Mouse (Mus musculus) monocyte, adult 2 months (primary cell): Measurements from ENCODE around the gene Lyrm7.
A peak's percentile ranks its signal among the peaks of the same experiment; 100 is the strongest.

Source experiments
- DNase-seq, 2 experiments: peaks; one replicate each; pipeline ENCODE4 v3.0.0; 2022; ENCODE audit warnings: low spot score in 2 of 2, low read depth in 1 of 2

Gene Lyrm7

DNA sequence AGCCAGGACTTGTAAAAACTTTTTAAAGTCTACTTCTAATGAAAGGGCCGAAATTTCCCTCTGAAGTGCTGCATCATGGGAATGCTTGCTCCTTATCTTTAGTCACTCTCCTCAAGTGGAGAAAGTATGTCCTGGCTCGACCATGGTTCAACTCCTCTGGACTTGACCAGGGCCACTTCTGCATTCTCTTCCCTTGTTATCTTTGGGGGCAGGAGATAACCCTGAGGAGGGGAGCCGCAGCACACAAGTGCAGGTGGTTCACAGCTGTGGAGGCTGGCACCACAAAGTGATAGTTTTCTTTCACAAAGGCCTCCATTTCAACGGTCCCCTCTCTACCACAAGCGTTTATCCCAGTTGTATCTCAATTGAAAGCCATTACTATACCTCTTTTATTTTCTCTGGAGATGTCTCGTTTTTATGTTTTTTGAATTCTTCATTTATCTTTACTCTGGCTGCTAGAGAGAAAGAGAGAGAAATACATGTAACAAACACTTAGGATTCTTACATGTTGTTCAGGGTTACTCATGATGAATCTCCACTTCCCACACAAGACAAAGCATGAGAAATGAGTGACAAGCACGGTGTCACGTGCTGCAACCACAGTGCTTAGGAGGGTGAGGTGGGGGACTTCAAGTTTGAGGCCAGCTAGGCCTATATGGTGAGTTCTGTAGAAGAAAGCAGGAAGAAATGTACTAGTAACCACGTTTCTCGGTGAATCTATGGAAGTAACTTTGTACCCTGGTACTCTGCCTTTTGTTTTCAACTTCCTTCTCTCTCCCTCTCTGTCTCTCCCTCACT lies 10.6 kb downstream of the Lyrm7 start:
- DNase-seq, result no peak

DNA sequence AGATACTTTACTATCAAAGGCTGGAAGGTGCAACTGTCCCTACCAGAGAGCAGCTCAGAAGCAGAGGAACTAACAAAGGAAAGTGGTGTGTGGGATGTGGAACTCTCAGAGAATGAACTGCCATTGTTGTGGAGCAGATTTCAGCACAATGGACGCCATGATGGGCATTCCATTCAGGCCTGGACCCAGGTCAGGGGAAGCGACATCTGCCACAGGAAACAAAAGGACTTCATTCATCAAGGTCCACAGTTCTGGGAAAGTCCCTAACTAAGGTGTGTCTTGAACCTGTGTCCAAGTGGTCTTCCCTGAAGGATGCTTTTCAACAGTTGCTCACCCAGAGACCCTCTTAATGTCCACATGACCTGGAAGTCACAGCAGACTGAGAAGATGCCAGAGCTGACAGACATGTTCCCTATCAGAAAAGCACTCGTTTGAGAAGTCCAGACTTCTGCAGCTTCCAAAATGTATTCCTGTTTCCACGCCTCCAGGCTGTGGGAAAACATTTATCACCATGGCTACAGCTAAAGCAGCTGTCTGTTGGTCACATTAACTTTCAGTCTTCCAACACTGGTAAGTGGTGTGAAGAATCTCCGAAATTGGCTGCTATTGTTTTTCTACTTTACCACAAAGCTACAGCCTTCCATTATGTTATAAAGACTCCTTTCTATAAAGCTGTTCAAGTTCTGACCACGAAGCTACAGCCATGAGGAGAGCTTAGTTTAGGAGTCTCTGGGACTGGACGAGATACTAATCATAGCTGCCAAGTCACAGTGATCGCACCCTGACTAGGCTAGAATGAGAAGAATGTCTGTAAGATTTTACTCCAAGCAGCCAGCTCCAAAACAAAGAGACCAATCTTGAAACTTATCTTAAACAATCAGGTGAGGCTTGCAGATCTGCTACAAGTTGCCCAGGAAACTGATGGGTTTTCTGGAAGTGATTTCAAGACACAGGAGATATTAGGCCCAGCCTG lies 15.0 kb downstream of the Lyrm7 start:
- no peak for DNase-seq

DNA sequence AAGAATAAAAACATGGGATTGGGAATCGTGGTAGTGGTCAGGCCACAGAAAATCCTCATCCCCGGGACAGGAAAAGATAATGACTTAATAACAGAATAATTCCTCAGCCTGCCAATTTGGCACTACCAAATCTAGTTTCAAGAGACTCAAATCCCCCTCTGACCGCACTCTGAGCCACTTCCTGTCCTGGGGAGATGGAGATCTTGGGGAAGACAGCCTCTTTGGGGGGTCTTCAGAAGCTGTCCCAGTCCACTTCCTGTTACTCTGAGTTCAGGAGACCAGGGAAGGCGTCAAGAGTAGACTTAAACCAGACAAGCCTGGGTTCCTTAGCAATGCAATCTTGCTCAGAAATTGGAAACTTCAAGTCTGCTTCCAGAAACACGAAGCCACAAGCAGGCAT lies 15.8 kb downstream of the Lyrm7 start:
- no peak for DNase-seq

DNA sequence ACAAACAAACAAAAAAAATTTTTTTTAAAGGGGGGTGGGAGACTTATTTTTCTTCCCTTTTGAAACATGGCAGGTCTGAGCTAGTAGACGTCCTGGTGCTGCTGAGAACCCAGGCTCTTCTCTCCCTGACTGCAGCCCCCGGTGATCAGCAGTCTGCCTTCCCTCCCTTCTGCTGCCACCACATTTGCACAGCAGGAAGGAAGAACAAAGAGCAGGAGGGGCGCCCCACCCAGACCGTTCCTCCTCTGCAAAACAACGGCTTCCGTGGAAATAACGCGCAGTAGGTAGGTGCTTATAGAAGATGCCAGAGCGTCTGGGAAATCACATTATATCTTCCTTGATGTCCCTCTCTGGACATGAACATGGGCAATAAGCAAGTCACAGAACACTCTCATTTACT lies 16.3 kb downstream of the Lyrm7 start:
- DNase-seq, result no peak

DNA sequence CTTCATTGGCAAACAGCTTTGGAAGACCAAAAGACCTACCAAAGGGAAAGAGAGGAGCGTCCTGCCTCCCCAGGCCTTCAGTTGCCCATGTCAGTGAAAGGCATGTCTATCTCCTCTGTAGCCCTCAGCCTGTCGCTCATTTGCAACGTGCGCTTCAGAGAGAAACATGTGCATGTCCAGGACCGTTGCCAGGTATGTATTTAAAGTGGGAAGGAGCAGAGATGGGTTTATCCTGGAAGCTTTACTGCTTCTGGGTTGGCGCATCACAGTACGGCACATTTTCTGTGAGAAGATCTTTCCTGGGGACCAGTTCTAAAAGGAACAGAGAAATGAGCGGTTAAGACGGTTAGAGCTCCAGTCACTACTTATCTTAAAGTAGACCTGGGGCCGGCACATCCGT lies 19.8 kb downstream of the Lyrm7 start:
- DNase-seq, result no peak

DNA sequence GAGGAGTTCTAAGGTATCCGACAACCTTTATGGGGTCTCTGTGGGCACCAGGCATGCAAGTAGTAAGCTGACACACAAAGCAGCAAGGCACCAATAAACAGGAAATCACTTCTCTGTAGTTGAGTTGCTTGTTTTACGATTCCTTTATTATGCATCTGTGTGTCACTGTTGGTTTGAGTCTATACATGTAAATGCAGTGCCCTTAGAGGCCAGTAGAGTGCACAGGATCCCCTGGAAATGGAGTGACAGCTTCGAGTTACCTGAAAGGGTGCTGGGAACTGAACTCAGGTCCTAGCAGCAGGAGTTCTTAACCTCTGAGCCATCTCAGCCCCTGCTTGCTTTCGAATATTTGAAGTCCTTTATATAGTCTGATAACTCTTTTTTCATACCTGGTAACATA lies 21.0 kb downstream of the Lyrm7 start:
- DNase-seq, result no peak

DNA sequence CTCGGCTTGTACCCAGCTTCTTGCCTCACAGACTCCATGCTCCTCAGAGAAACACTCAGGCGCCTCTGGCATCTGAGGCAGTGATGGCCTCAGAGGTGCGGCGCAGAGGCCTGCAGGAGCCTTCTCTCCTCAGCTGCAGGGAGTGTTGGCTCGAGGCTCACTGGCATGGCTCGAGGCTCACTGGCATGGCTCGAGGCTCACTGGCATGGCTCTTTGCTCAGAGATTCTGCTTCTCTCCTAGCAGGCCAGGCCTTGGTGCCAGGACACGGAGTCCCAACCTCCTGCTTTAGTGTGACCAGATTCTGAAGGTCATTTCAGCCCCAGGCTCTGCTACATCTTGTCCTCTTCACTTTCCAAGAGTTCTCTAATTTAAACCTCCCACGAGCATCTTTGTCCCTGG lies 24.6 kb downstream of the Lyrm7 start:
- DNase-seq, result no peak

DNA sequence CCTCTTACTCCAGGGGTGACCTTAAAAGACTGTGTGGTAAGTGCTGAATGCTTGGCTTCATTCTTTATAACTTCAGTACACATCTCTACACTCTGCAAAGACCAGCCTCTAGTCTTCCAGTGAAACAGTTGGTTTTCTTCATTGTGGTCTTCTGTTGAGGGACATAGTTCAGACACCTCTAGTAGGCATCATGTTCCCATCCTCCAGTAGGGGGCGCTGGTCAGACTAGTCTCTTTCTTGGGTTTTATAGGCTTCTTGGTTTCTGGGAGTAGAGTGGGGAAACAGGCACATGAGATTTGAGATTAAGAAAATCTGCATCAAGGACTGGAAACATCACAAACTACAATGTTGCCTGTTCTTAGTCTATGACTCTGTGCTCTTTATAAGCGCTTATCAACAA lies 26.1 kb downstream of the Lyrm7 start:
- DNase-seq, result no peak

DNA sequence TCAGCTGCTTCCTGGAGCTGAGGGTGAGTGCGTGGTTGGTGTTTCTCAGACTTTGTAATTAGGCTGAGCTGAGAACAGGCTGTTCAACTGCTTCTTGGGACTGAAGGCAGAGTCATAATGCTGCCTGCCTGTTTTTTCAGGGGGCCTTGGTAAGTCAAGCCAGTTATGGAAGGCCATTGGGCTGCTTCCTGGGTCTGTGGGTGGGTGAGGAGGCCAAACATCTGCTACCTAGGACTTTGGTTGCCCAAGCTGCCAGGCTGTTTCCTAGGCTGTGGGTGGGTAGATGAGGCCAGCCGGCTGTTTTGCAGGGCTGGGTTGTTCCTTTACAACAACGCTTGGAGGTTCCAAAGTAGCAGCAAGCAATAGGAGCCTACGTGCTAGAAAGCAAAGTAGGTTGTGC lies 26.9 kb downstream of the Lyrm7 start:
- no peak for DNase-seq

DNA sequence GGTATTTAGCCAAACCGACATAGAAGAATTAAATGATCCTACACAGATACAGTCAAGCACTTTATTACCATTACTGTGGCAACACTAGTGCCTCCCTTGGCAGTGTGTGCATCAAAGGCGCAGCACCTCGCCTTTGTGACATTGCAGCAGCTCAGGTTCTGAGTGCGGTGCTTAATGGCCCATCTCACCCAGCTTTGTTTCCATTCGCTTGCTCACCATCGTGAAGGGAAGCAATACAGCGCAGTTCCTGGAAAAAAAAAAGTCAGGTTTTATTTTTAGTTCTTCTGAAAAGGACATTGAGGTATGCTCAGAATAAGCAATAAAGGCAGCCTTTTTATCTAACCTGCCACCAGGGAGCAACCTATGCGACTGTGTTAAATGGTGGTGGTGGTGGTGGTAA lies 33.9 kb downstream of the Lyrm7 start:
- DNase-seq, result no peak

DNA sequence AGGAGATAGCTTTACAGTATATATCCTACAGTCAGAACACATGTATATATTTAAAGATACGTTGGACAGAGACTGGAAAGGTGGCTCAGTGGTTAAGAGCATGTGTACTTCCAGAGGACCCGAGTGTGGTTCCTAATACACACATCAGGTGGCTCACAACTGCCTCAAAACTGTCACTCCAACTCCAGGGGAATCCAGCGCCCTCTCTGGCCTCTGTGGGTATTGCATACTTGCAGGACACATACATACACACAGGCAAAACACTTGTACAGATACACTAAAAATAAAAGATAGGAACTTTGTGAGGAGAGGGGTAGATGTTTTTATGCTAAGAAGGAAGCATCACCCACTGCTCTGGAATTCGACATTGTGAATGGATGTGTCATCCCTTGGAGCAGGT lies 34.9 kb downstream of the Lyrm7 start:
- no peak for DNase-seq

DNA sequence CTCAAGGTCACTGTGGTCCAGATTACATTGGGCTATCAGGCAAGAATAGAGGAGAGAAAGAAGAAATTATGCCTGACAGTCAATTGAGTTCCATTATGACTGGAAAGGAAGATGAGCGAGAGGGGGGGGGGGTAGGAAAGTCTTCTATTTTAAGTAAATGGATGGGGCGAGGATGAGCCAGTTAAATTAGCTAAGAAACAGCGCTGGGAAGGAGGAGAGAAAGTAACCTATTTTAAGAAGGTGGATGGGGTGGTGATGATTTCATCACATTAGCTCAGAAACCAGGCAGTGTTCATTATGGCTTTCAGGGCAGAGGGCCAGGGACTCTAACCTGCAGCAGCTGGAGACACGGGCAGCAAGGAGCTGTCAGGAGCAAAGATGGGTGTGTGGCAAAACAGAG lies 37.2 kb downstream of the Lyrm7 start:
- DNase-seq, result no peak

DNA sequence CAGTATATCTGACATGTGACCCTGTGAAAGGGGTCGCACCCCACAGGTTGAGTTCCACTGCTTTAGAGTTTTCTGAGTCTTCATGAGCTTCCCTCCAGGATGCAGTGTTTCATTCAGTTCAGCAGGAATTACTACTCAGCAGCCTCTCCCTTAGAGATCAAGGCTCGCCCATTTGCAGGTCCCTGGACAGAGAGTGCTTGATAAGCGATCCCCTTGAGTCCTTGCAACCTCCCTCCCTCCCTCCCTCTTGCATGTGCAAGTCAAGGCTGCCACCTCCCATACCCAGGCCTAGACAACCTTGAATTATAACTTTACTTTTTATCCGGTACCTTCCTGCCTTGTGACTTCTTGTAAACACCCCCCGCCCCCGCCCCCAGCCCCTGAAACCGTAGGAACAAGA lies 41.2 kb downstream of the Lyrm7 start:
- no peak for DNase-seq

DNA sequence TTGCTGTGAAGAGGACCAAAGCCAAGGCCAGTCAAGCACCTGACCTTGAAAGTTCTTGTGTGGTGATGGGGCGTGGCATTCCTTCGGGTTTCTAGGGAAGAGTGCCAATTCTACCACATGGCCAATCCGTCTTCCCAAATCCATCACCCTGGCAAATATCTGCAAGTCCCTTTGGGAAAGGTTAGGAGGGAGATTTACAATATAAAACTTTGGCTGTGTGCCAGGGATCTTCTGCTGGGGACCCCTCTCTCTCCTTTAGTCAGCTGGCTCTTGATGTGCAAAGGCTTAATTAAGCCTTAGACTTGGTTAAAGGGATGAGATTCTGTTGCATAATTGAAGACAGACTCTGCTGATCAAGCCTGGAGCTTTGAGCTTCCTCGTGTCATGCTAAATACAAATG lies 43.3 kb downstream of the Lyrm7 start:
- no peak for DNase-seq

DNA sequence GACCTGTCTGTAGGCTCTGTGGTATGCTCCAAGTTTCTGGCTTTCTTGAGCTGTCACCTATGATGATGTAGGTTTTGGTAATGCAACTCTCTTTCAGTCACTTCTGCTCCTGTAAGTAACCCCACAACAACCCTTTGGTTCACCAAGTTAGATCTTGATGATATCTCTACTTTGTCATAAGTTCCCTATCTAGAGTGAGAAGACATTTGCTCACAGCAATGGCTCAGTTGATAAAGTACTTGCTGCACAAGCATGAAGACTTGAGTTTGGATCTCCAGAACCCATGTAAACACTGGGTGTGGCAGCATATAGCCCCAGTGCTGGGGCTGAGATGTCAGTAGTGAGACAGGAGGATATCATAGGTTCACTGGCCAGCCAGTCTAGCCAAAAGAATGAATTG lies 45.1 kb downstream of the Lyrm7 start:
- DNase-seq, result no peak

DNA sequence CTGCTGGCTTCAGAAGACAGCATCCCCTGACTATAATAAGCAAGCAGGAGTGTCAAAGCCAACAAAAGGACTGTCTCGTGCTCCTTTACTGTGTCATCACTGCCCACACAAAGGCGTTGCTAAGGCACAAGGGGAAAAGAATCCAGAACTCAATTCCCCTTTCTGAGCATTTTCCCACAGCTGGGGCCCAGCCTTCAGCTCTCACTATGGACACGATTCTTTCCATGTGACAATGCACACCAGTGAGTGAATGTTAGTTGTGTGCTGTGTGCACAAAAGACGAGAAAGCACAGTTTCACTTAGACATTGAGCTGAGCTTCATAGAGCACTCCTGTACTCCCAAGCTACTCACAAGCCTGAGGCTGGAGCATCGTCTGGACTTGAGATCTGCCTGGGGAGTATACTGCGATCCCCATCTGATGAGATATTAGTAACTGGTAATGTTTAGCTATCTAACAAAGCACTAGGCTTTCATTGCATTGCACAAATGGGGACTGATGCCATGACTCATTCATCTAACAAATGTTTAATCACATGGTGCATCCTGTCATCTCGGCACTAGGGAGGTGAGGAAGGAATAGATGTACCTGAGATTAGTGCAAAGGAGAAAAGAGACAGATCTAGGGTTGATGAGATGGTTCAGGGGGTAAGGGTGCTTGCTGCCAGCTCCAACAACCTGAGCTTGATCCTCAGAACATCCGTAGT lies 47.8 kb downstream of the Lyrm7 start:
- DNase-seq, result peak; percentile 64 to 81

DNA sequence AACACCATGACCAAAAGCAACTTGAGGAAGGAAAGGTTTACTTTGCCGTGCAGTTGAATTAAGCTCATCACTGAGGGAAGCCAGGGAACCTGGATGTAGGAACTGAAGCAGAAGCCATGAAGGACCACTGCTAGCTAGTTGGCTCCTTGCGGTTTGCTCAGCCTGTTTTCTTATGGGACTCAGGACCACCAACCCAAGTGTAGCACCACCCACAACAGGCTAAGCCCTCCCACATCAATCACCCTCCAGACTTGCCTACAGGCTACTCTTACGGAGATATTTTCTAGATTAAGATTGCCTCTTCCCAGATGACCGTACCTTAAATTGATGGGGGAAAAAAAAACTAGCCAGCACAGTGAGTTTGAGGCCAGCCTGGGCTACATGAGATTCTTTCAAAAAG lies 48.4 kb downstream of the Lyrm7 start:
- no peak for DNase-seq

DNA sequence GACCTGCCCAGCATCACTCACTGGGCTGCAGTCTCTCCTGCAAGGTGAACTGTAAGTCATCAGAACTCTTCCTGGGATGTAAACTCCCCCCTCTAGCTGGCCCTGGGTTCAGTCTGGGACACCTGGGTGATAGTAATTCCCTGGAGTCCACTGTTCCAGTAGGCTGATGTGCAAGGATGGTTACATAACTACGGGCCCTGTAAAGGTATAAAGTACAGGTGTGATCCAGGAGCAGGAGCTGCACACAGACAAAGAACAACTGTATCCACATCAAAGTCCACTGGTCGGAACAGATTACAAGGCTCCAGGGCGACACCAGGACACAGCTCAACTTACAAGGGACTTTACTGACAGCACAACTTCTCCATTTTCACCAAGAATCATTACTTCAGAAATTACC lies 49.7 kb downstream of the Lyrm7 start:
- DNase-seq, result no peak

DNA sequence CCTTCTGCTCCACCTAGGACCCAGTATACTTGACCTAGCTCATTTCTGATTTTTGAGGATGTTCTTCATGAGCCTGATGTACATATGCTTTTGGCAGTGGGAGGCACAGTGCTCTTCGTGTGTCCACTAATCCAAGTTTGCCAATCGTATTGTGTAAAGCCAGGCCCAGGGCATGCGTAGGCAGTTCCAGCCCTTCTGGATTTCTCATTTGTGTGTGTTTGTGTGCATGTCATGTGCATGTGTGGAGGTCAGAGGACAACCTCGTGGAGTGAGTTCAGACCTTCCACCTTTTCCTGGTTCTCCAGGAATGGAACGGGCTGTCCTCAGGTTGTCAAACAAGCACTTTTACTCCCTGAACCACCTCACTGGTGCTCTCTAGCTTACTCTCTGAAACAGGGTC lies 51.1 kb downstream of the Lyrm7 start:
- DNase-seq, result no peak

DNA sequence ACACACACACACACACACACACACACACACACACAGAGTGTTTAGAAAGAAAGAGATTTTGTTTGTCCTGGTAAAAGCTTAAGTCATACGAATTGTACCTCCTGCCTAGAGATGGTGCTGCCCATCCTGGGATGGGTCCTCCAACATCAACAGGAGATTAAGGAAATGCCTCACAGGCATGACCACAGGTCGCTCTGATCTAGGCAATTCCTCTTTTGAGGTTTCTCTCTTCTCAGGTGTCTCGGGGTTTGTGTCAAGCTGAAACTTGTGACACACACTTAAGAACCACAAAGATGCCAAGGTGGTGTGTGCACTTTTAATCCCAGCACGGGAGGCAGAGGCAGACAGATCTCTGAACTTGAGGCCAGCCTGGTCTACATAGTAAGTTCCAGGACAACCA lies 52.5 kb downstream of the Lyrm7 start:
- no peak for DNase-seq

DNA sequence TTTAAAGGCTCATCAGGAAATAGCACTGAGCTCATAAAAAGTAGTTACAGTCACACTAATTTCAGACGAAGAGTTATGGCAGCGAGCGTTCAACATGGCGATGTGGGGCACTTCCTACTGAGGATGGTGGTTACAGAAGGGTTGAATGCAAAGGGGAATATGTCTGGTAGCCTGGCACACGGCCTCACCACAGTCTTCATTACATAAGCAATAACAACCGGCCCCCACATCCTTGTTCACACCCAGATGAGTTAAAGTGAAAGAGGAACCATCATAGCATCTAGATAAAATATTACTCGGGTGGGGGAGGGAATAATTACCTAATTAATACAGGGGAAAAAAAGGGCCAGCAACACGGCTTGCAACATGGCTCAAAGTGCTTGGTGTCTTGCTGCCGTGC lies 53.0 kb downstream of the Lyrm7 start:
- DNase-seq, result peak; percentile 32 to 42

DNA sequence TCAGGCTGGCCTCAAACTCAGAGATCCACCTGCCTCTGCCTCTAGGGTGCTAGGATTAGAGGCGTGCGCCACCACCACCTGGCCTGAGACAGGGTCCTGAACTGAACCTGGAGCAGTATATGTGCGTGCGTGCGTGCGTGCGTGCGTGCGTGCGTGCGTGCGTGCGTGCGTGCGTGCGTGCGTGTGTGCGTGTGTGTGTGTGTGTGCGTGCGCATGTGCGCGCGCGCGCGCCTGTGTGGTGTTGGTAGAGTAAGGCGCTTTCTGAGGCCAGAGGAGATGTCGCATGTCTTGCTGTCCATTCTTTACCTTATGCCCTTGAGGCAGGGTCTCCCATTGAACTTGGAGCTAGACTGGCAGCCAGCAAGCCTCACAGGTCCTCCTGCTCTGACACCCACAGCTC lies 53.8 kb downstream of the Lyrm7 start:
- no peak for DNase-seq
